Mouse (Mus musculus) cortical plate, adult 2 months (tissue): ENCODE data around the gene Hbb-bh1. TPM values are rescaled to one million over a fixed set of nuclear protein-coding genes. Genes with fewer than 3 reads are reported as not detected.
"Not testable (repeated sequence)": the region's sequence is repeated elsewhere in the genome, so short reads cannot be mapped to it uniquely, and the experiment has no call there.

Source experiments
- H3K27ac ChIP-seq: fragments of 200-500 bp; 2 replicates; pipeline ENCODE4 v1.5.1; 2012; ENCODE audit warnings: low read length, control low read depth, inconsistent platforms; ENCODE audit not compliant: insufficient read depth
- H3K4me1 ChIP-seq: fragments of 200-500 bp; 2 replicates; pipeline ENCODE4 v1.6.1; 2011; ENCODE audit warnings: low read length; ENCODE audit not compliant: control insufficient read depth, insufficient read depth
- H3K4me3 ChIP-seq: fragments of 200-500 bp; 2 replicates; pipeline ENCODE4 v1.5.1; 2011; ENCODE audit warnings: mild to moderate bottlenecking, low read length, control low read depth; ENCODE audit not compliant: insufficient read depth
- CTCF ChIP-seq: fragments of 200-500 bp; IDR thresholded peaks from 2 replicates; pipeline ENCODE4 v1.5.1; 2011; ENCODE audit warnings: mild to moderate bottlenecking, control low read depth, low read length; ENCODE audit not compliant: insufficient read depth; ENCODE audit errors: extremely low read depth
- POLR2A ChIP-seq: fragments of 200-500 bp; IDR thresholded peaks from 2 replicates; pipeline ENCODE4 v1.6.1; 2011; ENCODE audit warnings: mild to moderate bottlenecking, low read length, control low read depth; ENCODE audit not compliant: insufficient read depth; ENCODE audit errors: extremely low read depth
- polyA plus RNA-seq: library from polyadenylated mRNA; depleted of rRNA; stranded (reverse); fragments of >200 nt; gene quantifications from 2 replicates; pipeline ENCODE4 v1.2.3, GENCODE M21; 2012

Gene Hbb-bh1
- polyA plus RNA-seq, 1 experiment, result not detected

GRCm38 (mm10) chr7:103844525-103845325 lies 1.8 kb upstream of the Hbb-bh1 start:
- Histone ChIP-seq H3K4me3 (no peak overlapping the region), H3K4me1 (no peaks in the 10 kb centered on the region), H3K27ac (no peak overlapping the region)
- TF ChIP-seq CTCF, result no peak
- no peak for TF ChIP-seq POLR2A

- no peaks in the 10 kb centered on the region for H3K4me1 ChIP-seq
- H3K27ac ChIP-seq, result no peak within 1 kb of the TSS
- TF ChIP-seq POLR2A (no peak), CTCF (no peak)
- H3K4me3 ChIP-seq, result no peak within 1 kb of the TSS
These were observed 2.7 kb downstream of the Hbb-bh1 start, which contains the start of gene Hbb-bh2 for GRCm38 (mm10) chr7:103840268-103840667. Hbb-bh2 (minus strand) TSS chr7:103840520.

DNA sequence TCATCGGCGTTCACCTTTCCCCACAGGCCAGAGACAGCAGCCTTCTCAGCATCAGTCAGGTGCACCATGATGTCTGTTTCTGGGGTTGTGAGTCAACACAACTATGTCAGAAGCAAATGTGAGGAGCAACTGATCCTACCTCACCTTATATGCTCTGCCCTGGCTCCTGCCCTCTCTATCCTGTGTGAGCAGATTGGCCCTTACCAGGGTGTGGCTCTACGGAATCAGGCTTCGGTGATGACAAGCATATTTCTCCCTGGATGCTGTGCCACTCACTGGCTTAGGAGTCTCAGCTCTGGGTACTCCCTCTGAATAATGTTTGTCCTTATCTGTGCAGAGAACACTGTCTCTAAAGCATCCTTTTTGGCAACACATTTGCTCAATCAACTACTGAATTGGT lies 15.2 kb downstream of the Hbb-bh1 start, which contains the start of gene Hbb-bs:
Hbb-bs (minus strand) TSS at position 289 of the 400 bp plus-strand sequence.
- Histone ChIP-seq H3K27ac (no peak within 1 kb of the TSS), H3K4me3 (no peak within 1 kb of the TSS), H3K4me1 (no peaks in the 10 kb centered on the region)
- TF ChIP-seq POLR2A (no peak), CTCF (no peak)

DNA sequence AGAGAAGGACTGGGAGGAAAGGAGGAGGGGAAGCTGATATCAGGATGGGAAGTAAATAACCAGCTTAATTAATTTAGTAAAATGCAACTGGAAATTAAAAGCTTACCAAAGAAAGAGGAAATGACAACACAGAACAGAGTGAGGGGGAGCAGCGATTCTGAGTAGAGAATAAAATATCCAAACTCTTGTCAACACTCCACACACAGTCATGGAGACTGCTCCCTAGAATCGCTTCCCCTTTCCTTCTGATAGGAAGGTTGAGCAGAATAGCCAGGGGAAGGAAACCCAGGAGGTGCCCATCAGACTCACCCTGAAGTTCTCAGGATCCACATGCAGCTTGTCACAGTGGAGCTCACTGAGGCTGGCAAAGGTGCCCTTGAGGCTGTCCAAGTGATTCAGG lies 15.8 kb downstream of the Hbb-bh1 start:
- not testable (repeated sequence) for H3K27ac ChIP-seq, H3K4me3 ChIP-seq, H3K4me1 ChIP-seq

DNA sequence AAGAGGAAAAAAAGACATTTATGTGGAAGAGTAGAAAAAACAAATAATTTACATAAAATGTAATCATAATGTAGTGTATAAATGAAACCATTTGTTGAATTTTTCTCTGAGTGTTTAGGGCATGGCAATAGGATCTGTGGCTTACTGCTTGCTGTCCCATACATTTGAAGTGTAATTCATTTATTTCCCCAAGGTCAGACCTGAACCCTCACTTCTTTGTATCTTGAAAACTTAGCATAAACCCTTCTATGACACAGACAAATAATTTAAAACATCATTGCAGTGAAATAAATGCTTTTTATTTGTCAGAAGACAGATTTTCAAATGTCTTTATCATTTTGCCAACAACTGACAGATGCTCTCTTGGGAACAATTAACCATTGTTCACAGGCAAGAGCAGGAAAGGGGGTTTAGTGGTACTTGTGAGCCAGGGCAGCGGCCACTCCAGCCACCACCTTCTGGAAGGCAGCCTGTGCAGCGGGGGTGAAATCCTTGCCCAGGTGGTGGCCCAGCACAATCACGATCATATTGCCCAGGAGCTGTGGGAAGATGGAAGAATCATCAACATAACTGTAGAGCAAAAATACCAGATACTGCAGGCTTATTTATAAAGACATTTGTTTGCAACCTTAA lies 16.6 kb downstream of the Hbb-bh1 start:
- H3K27ac ChIP-seq, result no peak overlapping the region
- no peak overlapping the region for H3K4me3 ChIP-seq
- H3K4me1 ChIP-seq, result no peaks in the 10 kb centered on the region
- TF ChIP-seq POLR2A (no peak), CTCF (no peak)

DNA sequence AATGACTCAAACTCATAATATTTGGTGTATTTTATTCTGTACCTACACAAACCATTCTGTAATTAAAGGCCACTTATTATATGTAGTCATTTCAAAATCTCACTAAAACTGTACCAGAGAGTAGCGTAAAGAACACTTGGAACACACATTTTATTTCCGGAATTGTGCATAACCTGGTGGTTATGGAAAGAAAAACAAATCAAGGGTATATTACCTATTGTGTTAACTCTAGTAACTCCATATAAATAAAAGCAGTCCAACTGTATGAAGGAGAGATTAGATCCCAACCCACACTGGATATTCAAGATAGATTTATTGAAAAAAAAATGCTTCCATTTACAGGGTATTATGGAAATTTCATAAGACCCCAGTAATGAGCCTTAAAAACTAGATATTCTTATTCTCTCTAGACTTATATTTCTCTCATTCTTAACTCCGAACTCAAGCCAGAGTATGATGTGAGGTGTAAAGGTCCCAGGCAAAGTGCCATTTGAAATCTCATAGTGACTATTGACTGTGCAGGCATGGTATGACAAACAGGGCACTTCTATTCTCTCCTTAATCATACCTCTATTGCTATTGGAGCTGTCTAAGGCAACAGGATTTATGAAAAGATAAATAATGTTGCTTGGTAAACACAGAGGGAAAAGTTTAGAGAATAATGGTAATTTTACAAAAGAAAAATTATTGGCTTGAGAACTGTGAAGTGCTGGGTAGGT lies 17.3 kb downstream of the Hbb-bh1 start:
- Histone ChIP-seq H3K4me3 (no peak overlapping the region), H3K27ac (no peak overlapping the region), H3K4me1 (no peaks in the 10 kb centered on the region)
- TF ChIP-seq CTCF, result no peak
- no peak for TF ChIP-seq POLR2A

DNA sequence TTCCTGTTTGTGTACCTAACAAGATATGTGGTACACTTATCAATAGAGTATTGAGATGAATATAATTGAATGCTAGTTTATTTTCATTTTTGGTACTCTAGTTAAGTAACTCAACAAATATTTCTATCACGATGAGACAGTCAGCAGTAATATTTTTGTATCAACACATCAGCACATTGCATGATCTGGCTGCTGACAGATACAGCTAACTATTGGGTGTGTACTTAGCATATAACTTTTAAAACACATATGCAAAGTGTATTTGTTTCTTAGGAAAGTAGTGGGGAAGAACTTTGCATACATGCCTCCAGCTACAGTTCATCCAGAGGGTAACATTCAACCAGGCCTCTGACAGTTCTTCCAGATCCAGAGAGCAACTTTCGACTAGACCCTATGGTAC lies 18.4 kb downstream of the Hbb-bh1 start:
- TF ChIP-seq POLR2A (no peak), CTCF (no peak)
- no peaks in the 10 kb centered on the region for H3K4me1 ChIP-seq
- no peak overlapping the region for H3K27ac ChIP-seq
- H3K4me3 ChIP-seq, result no peak overlapping the region

- H3K4me3 ChIP-seq, H3K4me1 ChIP-seq, H3K27ac ChIP-seq: not testable (repeated sequence)
These were observed 27.9 kb downstream of the Hbb-bh1 start for GRCm38 (mm10) chr7:103815085-103815484.

DNA sequence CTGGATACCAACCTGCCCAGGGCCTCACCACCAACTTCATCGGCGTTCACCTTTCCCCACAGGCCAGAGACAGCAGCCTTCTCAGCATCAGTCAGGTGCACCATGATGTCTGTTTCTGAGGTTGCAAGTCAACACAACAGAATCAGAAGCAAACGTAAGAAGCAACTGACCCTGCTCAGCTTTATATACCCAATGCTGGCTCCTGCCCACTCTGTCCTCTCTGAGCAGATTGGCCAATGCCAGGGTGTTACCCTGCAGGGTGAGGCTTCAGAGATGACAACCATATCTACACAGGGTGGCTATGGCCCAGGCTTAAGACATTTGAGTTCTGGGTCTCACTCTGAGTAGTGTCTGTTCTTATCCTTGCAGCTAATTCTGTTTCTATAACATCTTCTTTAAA lies 29.2 kb downstream of the Hbb-bh1 start, which contains the start of gene Hbb-bt:
Hbb-bt (minus strand) TSS at position 231 of the 400 bp plus-strand sequence.
- H3K4me3 ChIP-seq, result no peak within 1 kb of the TSS
- no peak within 1 kb of the TSS for H3K27ac ChIP-seq
- H3K4me1 ChIP-seq, result no peaks in the 10 kb centered on the region
- TF ChIP-seq POLR2A (no peak), CTCF (no peak)

GRCm38 (mm10) chr7:103813152-103813551 lies 29.8 kb downstream of the Hbb-bh1 start:
- not testable (repeated sequence) for H3K4me1 ChIP-seq, H3K4me3 ChIP-seq, H3K27ac ChIP-seq
